Mouse (Mus musculus) 416B (cell line): ENCODE data around the gene Csf2rb2.
A peak's percentile ranks its signal among the peaks of the same experiment; 100 is the strongest.
"Not testable (repeated sequence)": the region's sequence is repeated elsewhere in the genome, so short reads cannot be mapped to it uniquely, and the experiment has no call there.

Experiments
- DNase-seq: peaks from one replicate; pipeline ENCODE4 v3.0.0; 2011; ENCODE audit warnings: low read depth

The Csf2rb2 gene

DNA sequence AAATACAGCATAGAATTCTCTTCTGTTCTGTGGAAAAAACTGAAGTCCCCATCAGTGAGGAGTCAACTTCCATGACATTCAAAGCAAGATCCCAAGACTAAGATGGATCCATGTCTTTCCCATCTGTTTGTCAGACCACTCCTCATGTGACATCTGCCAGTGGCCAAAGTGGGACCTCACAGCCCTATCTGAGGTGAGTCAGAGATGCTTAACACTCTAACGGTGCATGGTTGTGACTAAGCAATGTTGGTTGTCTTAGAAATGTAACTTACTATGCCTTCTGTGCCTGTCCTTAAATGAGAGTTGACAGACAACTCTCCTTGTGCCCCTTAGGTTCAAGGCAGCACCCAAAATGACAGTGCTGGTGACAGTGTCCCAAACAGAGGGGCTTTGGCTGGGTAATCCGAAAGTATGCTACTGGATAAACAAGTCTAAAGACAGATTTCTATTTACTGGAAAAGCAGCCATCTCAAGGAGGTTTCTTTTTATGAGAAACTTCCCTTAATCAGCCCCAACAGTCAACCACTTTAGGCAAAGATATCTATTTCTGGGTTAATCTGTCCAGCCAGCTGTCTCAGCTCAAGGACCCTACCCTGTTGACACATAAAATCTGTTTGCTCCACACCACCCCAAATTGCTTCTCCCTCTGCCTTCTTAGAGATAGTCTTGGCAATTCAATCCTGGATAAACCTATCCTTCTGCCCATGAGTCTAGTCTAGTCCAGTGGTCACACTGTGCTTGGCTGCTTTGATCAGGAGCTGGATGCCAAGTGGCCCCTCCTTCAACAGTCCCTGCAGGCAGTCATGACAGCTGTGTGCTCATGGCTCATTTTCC is 13.0 kb upstream of the Csf2rb2 start:
- DNase-seq = peak; percentile 69

DNA sequence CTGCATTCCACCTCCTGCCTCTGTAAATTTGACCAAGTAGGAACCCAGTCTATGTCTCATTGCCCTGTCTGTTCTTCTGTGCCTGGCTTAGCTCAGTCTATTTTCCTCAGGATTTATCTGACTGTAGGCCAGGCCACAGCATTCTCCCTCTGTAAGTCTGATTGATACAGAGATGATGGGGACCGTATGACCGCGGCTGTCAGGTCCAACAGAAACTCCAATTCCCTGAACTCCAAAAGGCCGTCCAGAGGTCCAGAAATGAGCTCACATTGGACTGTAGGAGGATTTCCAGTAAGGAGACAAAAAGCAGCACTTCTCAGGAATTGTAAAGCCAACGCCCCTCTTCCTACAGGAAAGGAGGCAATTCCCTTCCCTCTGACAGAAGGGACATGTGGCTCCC is 8.1 kb upstream of the Csf2rb2 start:
- DNase-seq = not testable (repeated sequence)

DNA sequence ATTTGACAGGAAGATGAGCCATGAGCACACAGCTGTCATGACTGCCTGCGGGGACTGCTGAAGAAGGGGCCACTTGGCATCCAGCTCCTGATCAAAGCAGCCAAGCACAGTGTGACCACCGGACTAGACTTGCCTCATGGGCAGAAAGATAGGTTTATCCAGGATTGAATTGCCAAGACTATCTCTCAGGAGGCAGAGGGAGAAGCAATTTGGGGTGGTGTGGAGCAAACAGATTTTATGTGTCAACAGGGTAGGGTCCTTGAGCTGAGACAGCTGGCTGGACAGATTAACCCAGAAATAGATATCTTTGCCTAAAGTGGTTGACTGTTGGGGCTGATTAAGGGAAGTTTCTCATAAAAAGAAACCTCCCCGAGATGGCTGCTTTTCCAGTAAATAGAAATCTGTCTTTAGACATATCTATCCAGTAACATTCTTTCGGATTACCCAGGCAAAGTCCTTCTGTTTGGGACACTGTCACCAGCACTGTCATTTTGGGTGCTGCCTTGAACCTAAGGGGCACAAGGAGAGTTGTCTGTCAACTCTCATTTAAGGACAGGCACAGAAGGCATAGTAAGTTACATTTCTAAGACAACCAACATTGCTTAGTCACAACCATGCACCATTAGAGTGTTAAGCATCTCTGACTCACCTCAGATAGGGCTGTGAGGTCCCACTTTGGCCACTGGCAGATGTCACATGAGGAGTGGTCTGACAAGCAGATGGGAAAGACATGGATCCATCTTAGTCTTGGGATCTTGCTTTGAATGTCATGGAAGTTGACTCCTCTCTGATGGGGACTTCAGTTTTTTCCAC is 7.1 kb upstream of the Csf2rb2 start:
- DNase-seq = peak; percentile 61

DNA sequence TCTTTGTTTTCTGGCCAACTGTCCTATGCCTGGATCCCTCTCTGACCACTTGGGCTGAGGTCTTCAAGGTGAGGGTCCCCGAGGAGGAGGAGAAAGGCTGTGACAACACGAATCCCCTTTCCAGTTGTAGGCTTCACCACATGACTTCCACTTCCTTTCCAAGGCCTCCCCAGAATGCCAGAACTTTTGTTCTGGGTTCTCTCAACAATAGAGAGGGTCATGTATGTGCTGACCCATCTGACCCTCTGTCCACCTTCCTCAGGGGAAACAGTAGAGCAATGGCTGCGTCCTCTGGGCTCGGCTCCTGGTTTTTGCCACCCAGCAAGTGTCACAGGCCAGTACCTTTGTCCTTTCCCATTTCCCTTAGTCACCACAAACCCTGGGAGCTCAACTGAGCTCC is 5.5 kb upstream of the Csf2rb2 start:
- no peak for DNase-seq

DNA sequence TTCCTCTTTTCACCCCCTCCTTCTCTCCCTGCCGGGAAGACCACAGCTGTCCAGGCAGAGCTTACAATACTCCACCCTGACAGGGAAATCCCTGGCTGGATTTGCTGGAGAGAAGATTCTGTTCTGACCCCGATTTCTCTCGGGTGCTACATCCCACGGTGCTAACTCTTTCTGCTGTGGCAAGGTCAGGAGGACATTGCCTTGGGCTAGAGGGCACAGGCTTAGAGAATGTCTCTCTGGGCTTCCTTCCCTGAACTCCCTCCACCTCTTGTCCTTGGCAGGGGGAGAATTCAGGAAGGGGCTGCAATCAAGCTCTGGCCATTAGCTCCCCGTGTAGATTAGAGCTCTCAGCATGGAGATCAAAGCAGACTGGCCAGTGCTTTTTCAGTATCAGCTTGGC is 4.3 kb upstream of the Csf2rb2 start:
- no peak for DNase-seq

DNA sequence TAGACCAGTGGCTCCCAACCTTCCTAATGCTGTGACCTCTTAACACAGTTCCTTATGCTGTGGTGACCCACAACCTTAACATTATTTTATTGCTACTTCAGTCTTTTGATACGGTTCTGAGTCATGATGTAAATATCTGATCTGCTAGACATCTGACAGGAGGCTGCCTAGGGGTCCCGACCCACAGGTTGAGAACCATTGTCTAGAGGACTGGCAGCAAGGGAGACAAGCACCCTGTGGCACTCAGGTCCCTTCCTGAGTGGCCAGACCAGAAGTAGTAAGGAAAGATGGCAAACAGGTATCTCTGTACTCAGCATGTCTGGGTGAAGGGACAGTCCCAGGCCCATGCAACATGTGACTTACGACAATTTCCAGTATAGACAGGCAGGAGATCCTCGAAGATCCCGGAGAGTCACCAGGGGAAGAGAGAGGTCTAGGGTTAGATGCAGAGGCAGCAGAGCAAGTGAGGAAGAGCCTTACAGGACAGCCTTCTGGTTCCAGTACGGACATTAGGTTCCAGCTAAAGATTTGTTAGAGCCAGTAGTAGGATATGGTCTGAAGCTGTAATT is 1.8 kb downstream of the Csf2rb2 start:
- DNase-seq = no peak

DNA sequence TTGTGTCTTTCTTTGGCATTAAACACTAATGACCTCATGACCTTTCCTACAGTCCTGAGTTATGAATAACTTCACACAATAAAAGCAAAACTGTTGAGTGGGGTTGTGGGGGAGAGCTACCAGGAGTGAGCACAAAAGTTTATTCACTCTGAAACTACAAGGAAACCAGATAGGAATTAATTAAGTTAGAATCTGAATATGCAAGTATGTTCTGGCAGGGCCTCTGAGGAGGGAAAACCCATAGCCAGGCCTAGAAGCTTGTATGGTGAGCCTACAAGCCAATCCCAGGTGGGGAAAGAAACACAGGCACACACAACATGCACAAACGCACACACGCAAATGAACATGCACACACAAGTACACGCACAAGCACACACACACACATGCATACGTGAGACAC is 2.8 kb downstream of the Csf2rb2 start:
- no peak for DNase-seq

DNA sequence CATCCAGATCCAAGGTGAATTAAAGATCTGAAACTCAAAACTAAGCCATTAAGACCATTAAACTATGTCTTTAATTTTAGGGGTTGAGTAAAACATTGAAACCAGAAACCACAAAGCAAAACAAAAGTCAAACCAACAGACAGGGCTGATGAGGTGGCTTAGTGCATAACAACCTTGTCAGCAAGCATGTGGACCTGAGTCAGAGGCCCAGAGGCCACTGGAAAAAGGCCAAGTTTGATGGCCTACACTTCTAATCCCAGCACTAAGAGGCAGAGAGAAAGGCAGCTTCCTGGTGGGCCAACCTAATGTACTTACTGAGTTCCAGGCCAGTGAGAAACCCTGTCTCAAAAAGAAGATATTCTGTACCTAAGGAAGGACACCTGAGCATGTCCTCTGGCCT is 4.7 kb downstream of the Csf2rb2 start:
- DNase-seq = peak; percentile 80

DNA sequence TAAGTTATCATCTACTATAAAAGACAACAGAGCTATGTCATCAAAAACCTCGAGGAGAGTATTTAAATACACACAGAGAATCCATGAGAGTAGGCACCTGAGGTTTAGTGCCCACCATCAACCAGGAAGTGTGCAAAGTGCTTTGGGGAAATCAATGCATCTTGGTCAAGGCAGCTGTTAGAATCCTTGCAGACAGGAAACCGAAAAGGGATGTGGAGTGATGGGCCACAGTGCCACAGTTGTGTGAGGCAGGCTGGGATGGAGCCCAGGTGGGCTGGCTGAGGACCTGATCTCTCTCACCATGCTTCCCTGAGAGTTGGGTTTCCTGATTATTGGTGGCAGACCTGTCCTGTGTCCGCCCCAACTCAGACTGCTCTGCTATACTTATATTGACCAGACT is 5.9 kb downstream of the Csf2rb2 start:
- DNase-seq = peak; percentile 65

DNA sequence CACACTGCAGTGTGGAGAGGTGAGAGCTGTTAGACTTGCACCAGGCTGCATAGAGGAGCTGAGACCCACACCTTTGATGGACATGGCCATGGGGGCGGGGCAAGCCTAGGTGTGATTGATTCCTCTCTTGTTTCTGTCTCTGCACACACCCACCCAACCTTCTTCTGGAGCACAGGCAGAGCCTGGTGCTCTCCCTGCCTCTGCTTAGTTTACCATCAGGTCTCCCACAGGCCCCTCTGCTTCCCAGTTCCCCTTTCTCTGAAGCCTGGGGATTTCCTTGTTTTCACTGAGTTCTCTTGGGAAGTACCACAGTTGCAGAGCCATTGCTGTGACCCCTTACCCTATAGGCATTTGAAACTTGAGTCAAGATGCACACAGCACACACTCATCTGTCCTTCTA is 7.0 kb downstream of the Csf2rb2 start:
- no peak for DNase-seq

DNA sequence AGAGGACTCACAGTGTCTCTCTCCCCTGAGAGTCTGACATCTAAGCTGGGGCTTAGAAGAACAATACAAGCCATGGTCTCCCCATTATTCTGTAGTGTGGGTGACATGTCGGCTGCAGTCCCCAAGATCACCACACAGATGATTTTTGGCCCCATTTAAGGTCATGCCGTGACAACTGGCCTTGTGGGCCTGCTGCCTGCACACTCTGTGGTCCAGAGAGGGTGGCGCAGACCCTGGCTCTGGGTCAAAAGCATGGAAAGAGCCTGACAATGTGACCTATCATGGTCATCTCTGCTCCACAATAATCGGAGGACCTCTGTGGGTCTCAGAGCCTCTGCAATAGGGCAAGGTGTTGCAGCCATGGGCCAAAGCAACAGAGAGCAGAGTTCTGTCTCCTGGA is 11.8 kb downstream of the Csf2rb2 start:
- no peak for DNase-seq

DNA sequence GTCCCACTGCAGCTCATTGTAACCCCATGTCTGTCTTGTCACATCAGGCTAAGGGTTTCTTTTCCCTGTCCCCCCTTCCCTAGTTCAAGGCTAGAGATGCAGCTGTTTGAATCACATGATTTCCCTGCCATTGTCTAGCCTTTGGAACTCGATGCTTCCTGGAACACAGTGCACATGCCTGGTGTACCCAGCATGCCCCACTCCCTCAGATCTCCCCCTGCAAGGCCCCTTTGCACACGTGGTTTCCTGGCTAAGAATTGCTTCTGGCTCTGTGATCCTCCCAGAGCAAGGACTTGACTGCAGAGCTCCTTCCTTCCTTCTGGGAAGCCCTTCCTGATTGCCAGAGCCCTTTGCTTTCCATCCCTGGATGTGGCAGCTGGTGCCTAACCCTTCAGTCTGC is 12.3 kb downstream of the Csf2rb2 start:
- DNase-seq = not testable (repeated sequence)

DNA sequence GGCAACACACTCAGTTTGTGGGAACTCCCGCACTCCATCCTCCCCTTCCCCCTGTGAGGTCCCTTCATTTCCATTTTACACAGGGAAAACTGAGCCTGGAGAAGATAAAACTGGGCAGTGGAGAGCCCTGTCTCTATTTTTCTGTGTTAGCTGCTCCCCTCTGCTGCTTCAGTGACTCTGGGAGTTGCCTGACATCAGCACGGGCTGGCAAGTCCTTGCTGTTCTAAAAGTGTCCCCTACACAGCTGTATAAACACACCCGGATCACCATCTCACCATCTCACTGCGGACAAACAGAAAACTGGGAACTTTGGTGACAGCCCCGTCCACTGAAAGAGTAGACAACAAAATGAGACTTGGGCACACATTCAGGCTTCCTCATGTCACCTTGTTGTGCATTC is 15.7 kb downstream of the Csf2rb2 start:
- DNase-seq = not testable (repeated sequence)

DNA sequence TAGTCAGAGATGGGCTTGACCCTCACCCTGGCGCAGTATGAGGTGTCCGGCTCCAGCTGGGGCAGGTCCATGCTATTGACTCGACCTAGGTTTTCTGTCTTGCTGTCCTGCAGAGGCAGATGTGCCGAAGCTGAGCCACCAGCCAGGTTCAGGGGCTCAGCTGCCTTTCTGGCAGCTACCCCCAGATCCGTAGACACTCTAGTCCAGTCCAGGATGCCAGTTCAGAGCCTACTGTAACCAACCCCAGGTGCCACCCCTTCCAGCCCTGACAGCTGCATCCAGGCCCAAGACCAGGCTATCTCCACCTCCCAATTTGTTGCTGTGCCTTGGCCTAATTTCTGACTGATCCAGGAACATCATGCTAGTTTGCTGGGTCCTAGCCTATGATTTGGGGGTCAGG is 17.6 kb downstream of the Csf2rb2 start:
- no peak for DNase-seq

DNA sequence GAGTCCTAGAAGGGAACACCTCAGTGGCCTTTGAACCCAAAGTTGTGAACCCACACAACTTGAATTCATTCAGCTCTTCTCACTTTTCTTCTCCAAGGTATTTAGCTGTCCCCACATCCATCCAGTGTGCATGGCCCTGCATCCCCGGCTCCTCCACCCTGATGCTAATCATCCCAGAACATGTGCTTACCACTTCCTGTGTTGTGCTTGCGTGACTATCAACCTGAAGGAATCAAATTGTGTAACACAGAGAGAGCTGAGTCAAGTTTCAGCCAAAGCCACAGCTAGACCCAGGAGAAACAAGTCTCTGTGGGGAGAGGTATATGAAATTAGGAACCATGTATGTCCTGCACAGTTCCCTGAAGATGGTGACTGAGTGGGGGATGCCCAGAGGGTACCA is 27.2 kb downstream of the Csf2rb2 start:
- peak; percentile 96 for DNase-seq

DNA sequence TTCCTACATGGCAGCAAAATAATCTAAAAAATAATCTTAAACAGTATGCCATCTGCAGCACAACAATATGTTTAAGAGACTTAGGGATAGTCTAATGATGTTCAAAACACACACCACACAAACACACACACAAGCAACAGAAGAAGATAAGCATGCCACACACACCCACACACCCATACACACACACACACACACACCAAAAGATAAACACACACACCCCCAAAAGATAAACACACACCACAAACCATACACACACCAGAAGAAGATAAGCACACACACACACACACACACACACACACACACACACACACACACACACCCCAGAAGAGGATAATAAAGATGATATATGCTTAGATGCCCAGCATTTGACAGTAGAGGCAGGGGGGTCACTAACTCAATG is 34.3 kb downstream of the Csf2rb2 start:
- DNase-seq = peak; percentile 58

DNA sequence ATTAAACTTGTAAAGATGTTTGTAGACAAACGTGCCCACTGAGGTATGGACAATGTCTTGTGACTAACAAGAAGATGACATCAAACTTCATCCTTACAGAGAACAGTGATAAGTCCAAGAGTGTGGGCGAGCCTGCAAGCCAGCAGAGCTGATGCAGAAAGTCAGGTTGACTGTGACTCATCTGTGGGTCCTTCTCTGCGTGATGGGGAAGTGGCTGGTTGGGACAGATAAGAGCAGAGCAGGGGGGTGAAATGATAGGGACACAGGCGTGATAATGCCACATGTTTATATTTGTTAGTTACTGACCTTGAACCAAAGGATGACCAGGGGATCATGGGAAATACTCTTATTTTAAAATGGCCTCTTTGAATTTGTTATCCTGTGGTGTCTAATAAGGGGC is 37.7 kb downstream of the Csf2rb2 start:
- peak; percentile 100 for DNase-seq

DNA sequence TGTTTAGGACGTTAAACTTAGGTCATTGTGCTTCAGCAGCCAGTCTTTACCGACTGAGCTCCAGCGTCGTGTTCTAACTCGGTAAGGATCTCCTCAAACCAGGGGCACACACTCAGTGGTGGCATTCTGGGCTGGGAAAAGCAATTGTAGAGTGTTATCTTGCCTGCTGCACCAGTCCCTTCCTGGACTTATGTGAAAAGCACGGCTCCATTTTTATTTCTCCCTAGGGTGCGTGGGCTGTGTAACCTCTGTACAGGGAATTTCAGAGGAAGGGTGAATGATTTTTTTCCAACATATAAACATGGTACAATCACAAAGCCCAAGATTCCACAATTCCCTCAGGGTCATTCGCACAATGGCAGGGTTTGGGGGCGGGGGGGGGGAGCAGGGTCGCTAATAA is 38.1 kb downstream of the Csf2rb2 start:
- no peak for DNase-seq

DNA sequence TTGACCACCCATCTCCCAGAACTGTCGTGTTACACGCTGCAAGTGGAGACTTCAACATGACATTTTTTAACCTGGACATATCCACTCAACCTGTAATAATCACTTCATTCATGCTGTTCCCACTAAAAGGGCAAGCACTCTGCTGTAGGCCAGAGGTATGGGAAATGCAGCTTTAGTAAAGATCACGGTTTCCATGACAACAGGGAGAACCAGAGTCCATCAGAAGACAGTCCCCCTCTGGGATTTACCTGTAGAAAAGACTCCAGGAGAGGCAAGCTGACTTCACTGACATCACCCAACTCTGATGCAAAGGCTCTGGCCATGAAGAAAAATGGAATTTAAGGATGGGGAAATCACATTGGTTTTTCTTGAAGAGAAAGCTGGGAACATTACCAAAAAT is 42.2 kb downstream of the Csf2rb2 start:
- no peak for DNase-seq

DNA sequence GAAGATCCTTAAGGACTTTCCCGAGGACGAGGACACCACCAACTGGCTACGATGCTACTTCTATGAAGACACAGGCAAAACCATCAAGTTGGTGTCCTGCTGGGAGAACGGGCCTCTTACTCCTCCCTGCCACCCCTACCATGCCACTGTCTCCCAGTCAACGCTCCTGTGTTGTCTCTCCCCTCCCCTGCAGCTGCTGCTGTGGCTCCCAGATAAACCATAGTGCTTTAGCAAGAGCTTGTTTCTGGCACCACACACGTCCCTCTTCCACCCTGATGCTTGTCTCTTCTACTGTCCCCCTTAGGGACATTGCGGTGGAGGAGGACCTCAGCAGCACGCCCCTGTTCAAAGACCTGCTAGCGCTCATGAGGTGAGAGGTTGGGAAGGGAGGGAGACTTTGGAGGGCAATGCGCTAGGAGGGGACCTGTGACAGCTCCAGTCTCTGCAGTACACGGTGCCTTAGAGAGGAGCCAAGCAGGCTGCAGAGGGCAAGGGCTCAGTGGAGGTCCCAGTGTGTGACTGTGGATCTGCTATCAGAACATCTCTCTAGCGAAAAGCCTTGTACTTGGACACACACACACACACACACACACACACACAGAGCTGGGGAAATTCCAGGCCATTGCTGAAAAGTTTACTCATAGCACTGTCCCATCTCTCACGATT is 44.7 kb downstream of the Csf2rb2 start:
- DNase-seq = no peak

DNA sequence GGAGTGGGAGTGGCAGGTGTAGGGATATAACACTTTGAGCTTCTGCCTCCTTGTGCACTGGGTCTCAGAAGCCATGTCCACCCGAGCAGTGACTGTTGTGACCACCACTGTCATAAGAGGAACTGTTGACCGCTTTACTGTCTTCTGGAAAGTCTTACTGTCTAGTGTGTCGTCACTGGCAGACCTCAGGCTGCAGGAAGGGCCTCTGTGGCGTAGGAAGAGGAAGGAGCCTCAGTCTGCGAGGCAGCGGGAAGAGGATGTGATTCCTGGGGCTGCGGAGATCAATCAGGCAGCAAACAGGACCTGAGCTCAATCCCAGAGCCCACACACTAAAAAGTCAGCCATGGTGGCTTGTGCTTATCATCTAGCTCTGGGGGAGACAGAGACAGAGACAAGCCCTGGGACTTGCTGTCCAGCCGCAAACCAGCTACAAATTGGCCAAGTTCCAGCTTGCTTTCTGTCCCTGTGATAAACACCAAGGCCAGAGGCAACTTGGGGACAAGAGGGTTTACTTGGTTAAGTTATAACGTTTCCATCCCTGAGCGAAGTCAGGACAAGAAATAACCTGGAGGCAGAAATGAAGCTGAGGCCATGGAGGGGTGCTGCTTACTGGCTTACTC is 47.2 kb downstream of the Csf2rb2 start:
- DNase-seq = peak; percentile 98
